Mouse (Mus musculus) myocyte (in vitro differentiated cells): ENCODE results near the gene Acbd3.

Source experiments
- CEBPB ChIP-seq: IDR thresholded peaks from 2 replicates; pipeline ENCODE4 v1.6.1; 2011; ENCODE audit warnings: mild to moderate bottlenecking, moderate library complexity; ENCODE audit not compliant: poor library complexity, insufficient read depth, severe bottlenecking
- E2F4 ChIP-seq: IDR thresholded peaks from one replicate; pipeline ENCODE4 v1.6.1; 2011; ENCODE audit warnings: mild to moderate bottlenecking, control low read depth, moderate library complexity; ENCODE audit not compliant: insufficient read depth
- MAX ChIP-seq: IDR thresholded peaks from one replicate; pipeline ENCODE4 v1.6.1; 2011; ENCODE audit warnings: low read depth, mild to moderate bottlenecking, control low read depth
- MYOD1 ChIP-seq, 3 experiments: IDR thresholded peaks; one replicate each; pipeline ENCODE4 v1.6.1; 2011; ENCODE audit warnings: control low read depth in 2 of 3, low read depth in 2 of 3, mild to moderate bottlenecking in 2 of 3, moderate library complexity in 1 of 3; ENCODE audit not compliant: insufficient read length in 2 of 3, control insufficient read depth in 1 of 3
- POLR2A ChIP-seq: IDR thresholded peaks from one replicate; pipeline ENCODE4 v1.6.1; 2011; ENCODE audit warnings: low read depth, mild to moderate bottlenecking, control low read depth, moderate library complexity; ENCODE audit not compliant: insufficient read length
- POLR2AphosphoS2 ChIP-seq: IDR thresholded peaks from one replicate; pipeline ENCODE4 v1.6.1; 2011; ENCODE audit warnings: low read depth, control low read depth; ENCODE audit not compliant: insufficient read length
- REST ChIP-seq: IDR thresholded peaks from one replicate; pipeline ENCODE4 v1.6.1; 2011; ENCODE audit warnings: mild to moderate bottlenecking, control low read depth, moderate library complexity; ENCODE audit not compliant: insufficient read depth, insufficient read length
- SRF ChIP-seq: IDR thresholded peaks from one replicate; pipeline ENCODE4 v1.6.1; 2011; ENCODE audit warnings: low read depth; ENCODE audit not compliant: control insufficient read depth, insufficient read length
- TCF12 ChIP-seq: IDR thresholded peaks from one replicate; pipeline ENCODE4 v1.6.1; 2011; ENCODE audit warnings: mild to moderate bottlenecking, control low read depth; ENCODE audit not compliant: poor library complexity, insufficient read depth, severe bottlenecking
- TCF3 ChIP-seq: IDR thresholded peaks from one replicate; pipeline ENCODE4 v1.6.1; 2011; ENCODE audit warnings: low read depth, control low read depth; ENCODE audit not compliant: insufficient read length
- USF1 ChIP-seq: IDR thresholded peaks from one replicate; pipeline ENCODE4 v1.6.1; 2011; ENCODE audit warnings: low read depth, mild to moderate bottlenecking, control low read depth, moderate library complexity

GRCm38 (mm10) chr1:180703400-180703799 lies 22.4 kb upstream of the Acbd3 start:
- TF ChIP-seq E2F4: no peak
- TF ChIP-seq TCF12: no peak
- no peak for TF ChIP-seq POLR2A
- TF ChIP-seq POLR2AphosphoS2: no peak
- no peak for TF ChIP-seq MAX
- TF ChIP-seq SRF: no peak
- TF ChIP-seq MYOD1 (IDR thresholded peaks at IDR 0.05; ENCODE audit: control insufficient read depth in 1 of 3, insufficient read length in 2 of 3, low read depth in 2 of 3): no peak
- TF ChIP-seq CEBPB: no peak
- no peak for TF ChIP-seq USF1
- TF ChIP-seq TCF3: no peak
- no peak for TF ChIP-seq REST
